Mouse (Mus musculus): ENCODE results near the gene Ginm1. TPM values are rescaled to one million over a fixed set of nuclear protein-coding genes. Genes with fewer than 3 reads are reported as not detected.
A peak's percentile ranks its signal among the peaks of the same experiment; 100 is the strongest.
"Not testable (repeated sequence)": the region's sequence is repeated elsewhere in the genome, so short reads cannot be mapped to it uniquely, and the experiment has no call there.

The Ginm1 gene
- polyA plus RNA-seq, 1 experiment from 2014 or later: 65.8 TPM

- H3K4me3 ChIP-seq (ENCODE audit: low read depth, low read length): no peak overlapping the region
- H3K9ac ChIP-seq (ENCODE audit: low read length): no peak overlapping the region
- 98% methylated on average over 2 of the region's 2 CpGs for whole genome bisulfite sequencing
- no peak overlapping the region for H3K27ac ChIP-seq (ENCODE audit: low read depth)
- DNase-seq (ENCODE audit: low spot score): no peak
- no peaks in the 10 kb centered on the region for H3K9me3 ChIP-seq (ENCODE audit: control insufficient read depth, low read length)
- ATAC-seq (replicated peaks; ENCODE audit: low FRiP score, low TSS enrichment, low read depth): no peak
- no peaks in the 10 kb centered on the region for H3K27me3 ChIP-seq (replicated peaks; ENCODE audit: control insufficient read depth, insufficient read depth, low read length)
- H3K36me3 ChIP-seq (ENCODE audit: control insufficient read depth, insufficient read depth, low read length): peaks cover 80% of the 10 kb centered on the region
- H3K4me1 ChIP-seq (replicated peaks; ENCODE audit: control insufficient read depth, insufficient read depth, low read length): no peaks in the 10 kb centered on the region
- no peak overlapping the region for H3K4me2 ChIP-seq (ENCODE audit: low read length)
Measured at GRCm38 (mm10) chr10:7757544-7757943, 35.1 kb downstream of the Ginm1 start.

- no peak overlapping the region for H3K27ac ChIP-seq (ENCODE audit: low read depth)
- H3K9me3 ChIP-seq (ENCODE audit: control insufficient read depth, low read length): no peaks in the 10 kb centered on the region
- ATAC-seq (replicated peaks; ENCODE audit: low FRiP score, low TSS enrichment, low read depth) (no peak), DNase-seq (ENCODE audit: low spot score) (no peak)
- H3K27me3 ChIP-seq (replicated peaks; ENCODE audit: control insufficient read depth, insufficient read depth, low read length): no peaks in the 10 kb centered on the region
- H3K9ac ChIP-seq (ENCODE audit: low read length): no peak overlapping the region
- no peaks in the 10 kb centered on the region for H3K4me1 ChIP-seq (replicated peaks; ENCODE audit: control insufficient read depth, insufficient read depth, low read length)
- H3K36me3 ChIP-seq (ENCODE audit: control insufficient read depth, insufficient read depth, low read length): peaks cover 69% of the 10 kb centered on the region
- H3K4me2 ChIP-seq (ENCODE audit: low read length): no peak overlapping the region
- no peak overlapping the region for H3K4me3 ChIP-seq (ENCODE audit: low read depth, low read length)
- WGBS: 87% methylated on average over 6 of the region's 6 CpGs
Measured at GRCm38 (mm10) chr10:7748752-7749151, 43.9 kb downstream of the Ginm1 start.

- not testable (repeated sequence) for H3K4me2 ChIP-seq (ENCODE audit: low read length); H3K9me3 ChIP-seq (ENCODE audit: control insufficient read depth, low read length); H3K27ac ChIP-seq (ENCODE audit: low read depth); ATAC-seq (replicated peaks; ENCODE audit: low FRiP score, low TSS enrichment, low read depth); H3K4me3 ChIP-seq (ENCODE audit: low read depth, low read length); H3K4me1 ChIP-seq (replicated peaks; ENCODE audit: control insufficient read depth, insufficient read depth, low read length); DNase-seq (ENCODE audit: low spot score); H3K9ac ChIP-seq (ENCODE audit: low read length); H3K27me3 ChIP-seq (replicated peaks; ENCODE audit: control insufficient read depth, insufficient read depth, low read length)
- H3K36me3 ChIP-seq (ENCODE audit: control insufficient read depth, insufficient read depth, low read length): peaks cover 70% of the 10 kb centered on the region
- WGBS: 97% methylated on average over 5 of the region's 6 CpGs
Measured at GRCm38 (mm10) chr10:7745528-7745927, 47.1 kb downstream of the Ginm1 start.

GRCm38 (mm10) chr10:7737914-7738313 lies 54.7 kb downstream of the Ginm1 start:
- Histone ChIP-seq H3K27me3 (replicated peaks; ENCODE audit: control insufficient read depth, insufficient read depth, low read length) (no peaks in the 10 kb centered on the region), H3K4me2 (ENCODE audit: low read length) (no peak overlapping the region), H3K27ac (ENCODE audit: low read depth) (no peak overlapping the region), H3K4me3 (ENCODE audit: low read depth, low read length) (no peak overlapping the region), H3K36me3 (ENCODE audit: control insufficient read depth, insufficient read depth, low read length) (peaks cover 24% of the 10 kb centered on the region), H3K4me1 (replicated peaks; ENCODE audit: control insufficient read depth, insufficient read depth, low read length) (no peaks in the 10 kb centered on the region), H3K9ac (ENCODE audit: low read length) (no peak overlapping the region), H3K9me3 (ENCODE audit: control insufficient read depth, low read length) (no peaks in the 10 kb centered on the region)
- WGBS: 65% methylated on average over 3 of the region's 3 CpGs
- no peak for DNase-seq (ENCODE audit: low spot score)
- no peak for ATAC-seq (replicated peaks; ENCODE audit: low FRiP score, low TSS enrichment, low read depth)

DNA sequence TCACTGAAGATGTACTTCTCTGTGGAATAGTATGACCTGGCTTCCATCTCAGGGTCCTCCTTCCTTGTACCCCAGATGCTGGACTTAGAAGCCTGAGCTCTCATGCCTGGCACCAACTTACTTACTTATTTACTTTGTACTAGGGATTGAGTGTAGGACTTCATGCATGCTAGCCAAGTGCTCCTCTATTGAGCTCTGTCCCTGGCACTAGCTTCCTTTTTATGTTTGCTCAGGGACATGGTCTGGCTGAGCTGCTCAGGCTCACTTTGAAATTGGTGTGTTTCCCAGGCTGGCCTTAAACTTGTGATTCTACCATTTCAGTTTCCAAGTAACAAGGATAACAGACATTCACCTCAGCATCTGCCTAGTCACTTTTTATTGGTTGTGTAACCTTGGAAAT lies 55.5 kb downstream of the Ginm1 start:
- ATAC-seq (replicated peaks; ENCODE audit: low FRiP score, low TSS enrichment, low read depth): no peak
- peaks cover 20% of the 10 kb centered on the region for H3K36me3 ChIP-seq (ENCODE audit: control insufficient read depth, insufficient read depth, low read length)
- no peak overlapping the region for H3K4me3 ChIP-seq (ENCODE audit: low read depth, low read length)

GRCm38 (mm10) chr10:7731582-7731981 lies 61.0 kb downstream of the Ginm1 start:
- no peaks in the 10 kb centered on the region; the same call in 1 of the 2 replicates for H3K4me1 ChIP-seq (replicated peaks; ENCODE audit: control insufficient read depth, insufficient read depth, low read length)
- no peaks in the 10 kb centered on the region for H3K27me3 ChIP-seq (replicated peaks; ENCODE audit: control insufficient read depth, insufficient read depth, low read length)
- H3K9me3 ChIP-seq (ENCODE audit: control insufficient read depth, low read length): no peaks in the 10 kb centered on the region
- no peak overlapping the region for H3K27ac ChIP-seq (ENCODE audit: low read depth)
- no peak overlapping the region for H3K4me2 ChIP-seq (ENCODE audit: low read length)
- ATAC-seq (replicated peaks; ENCODE audit: low FRiP score, low TSS enrichment, low read depth) (no peak), DNase-seq (ENCODE audit: low spot score) (no peak)
- no peaks in the 10 kb centered on the region; the same call in 1 of the 2 replicates for H3K36me3 ChIP-seq (ENCODE audit: control insufficient read depth, insufficient read depth, low read length)
- no peak overlapping the region for H3K9ac ChIP-seq (ENCODE audit: low read length)
- H3K4me3 ChIP-seq (ENCODE audit: low read depth, low read length): no peak overlapping the region

More for the DNA sequence above, 55.5 kb downstream of the Ginm1 start:
- Histone ChIP-seq H3K27ac (ENCODE audit: low read depth) (no peak overlapping the region), H3K9me3 (ENCODE audit: control insufficient read depth, low read length) (no peaks in the 10 kb centered on the region), H3K4me1 (replicated peaks; ENCODE audit: control insufficient read depth, insufficient read depth, low read length) (no peaks in the 10 kb centered on the region), H3K4me2 (ENCODE audit: low read length) (no peak overlapping the region), H3K27me3 (replicated peaks; ENCODE audit: control insufficient read depth, insufficient read depth, low read length) (no peaks in the 10 kb centered on the region), H3K9ac (ENCODE audit: low read length) (no peak overlapping the region)
- no peak for DNase-seq (ENCODE audit: low spot score)

GRCm38 (mm10) chr10:7727011-7727410 lies 65.6 kb downstream of the Ginm1 start:
- H3K27me3 ChIP-seq (replicated peaks; ENCODE audit: control insufficient read depth, insufficient read depth, low read length): no peaks in the 10 kb centered on the region
- no peaks in the 10 kb centered on the region; the same call in 1 of the 2 replicates for H3K36me3 ChIP-seq (ENCODE audit: control insufficient read depth, insufficient read depth, low read length)
- ATAC-seq (replicated peaks; ENCODE audit: low FRiP score, low TSS enrichment, low read depth) (no peak), DNase-seq (ENCODE audit: low spot score) (no peak)
- WGBS: 26% methylated on average over 3 of the region's 3 CpGs
- no peaks in the 10 kb centered on the region; the same call in 1 of the 2 replicates for H3K4me1 ChIP-seq (replicated peaks; ENCODE audit: control insufficient read depth, insufficient read depth, low read length)
- H3K4me3 ChIP-seq (ENCODE audit: low read depth, low read length): peak overlapping the region; percentile 92
- H3K9ac ChIP-seq (ENCODE audit: low read length): peak overlapping the region; percentile 37; the same call in 1 of the 2 replicates
- H3K4me2 ChIP-seq (ENCODE audit: low read length): peak overlapping the region; percentile 65
- no peak overlapping the region for H3K27ac ChIP-seq (ENCODE audit: low read depth)
- H3K9me3 ChIP-seq (ENCODE audit: control insufficient read depth, low read length): no peaks in the 10 kb centered on the region

DNA sequence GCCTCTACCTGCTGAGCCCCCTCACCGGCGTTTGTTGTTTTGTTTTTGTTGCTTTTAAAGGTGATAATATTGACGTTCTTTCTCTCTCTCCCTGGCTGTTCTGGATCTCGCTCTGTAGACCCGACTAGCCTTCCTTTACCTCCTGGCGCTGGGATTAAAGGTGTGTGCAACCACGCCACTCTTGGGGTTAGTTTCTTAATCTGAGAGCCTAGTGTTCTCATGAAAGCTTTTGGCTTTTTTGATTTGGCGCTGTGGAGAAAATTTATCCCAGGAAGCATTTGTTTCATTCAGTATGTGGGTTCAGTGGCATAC lies 66.2 kb downstream of the Ginm1 start:
- Histone ChIP-seq H3K4me1 (replicated peaks; ENCODE audit: control insufficient read depth, insufficient read depth, low read length) (no peaks in the 10 kb centered on the region; the same call in 1 of the 2 replicates), H3K27ac (ENCODE audit: low read depth) (peak overlapping the region; percentile 69; the same call in 1 of the 2 replicates), H3K4me2 (ENCODE audit: low read length) (peak overlapping the region; percentile 65), H3K9me3 (ENCODE audit: control insufficient read depth, low read length) (no peaks in the 10 kb centered on the region), H3K9ac (ENCODE audit: low read length) (peak overlapping the region; percentile 73), H3K27me3 (replicated peaks; ENCODE audit: control insufficient read depth, insufficient read depth, low read length) (no peaks in the 10 kb centered on the region), H3K4me3 (ENCODE audit: low read depth, low read length) (peak overlapping the region; percentile 92), H3K36me3 (ENCODE audit: control insufficient read depth, insufficient read depth, low read length) (no peaks in the 10 kb centered on the region; the same call in 1 of the 2 replicates)
- WGBS: under 1% methylated on average over 8 of the region's 8 CpGs
- no peak for ATAC-seq (replicated peaks; ENCODE audit: low FRiP score, low TSS enrichment, low read depth)
- DNase-seq (ENCODE audit: low spot score): peak; percentile 54

DNA sequence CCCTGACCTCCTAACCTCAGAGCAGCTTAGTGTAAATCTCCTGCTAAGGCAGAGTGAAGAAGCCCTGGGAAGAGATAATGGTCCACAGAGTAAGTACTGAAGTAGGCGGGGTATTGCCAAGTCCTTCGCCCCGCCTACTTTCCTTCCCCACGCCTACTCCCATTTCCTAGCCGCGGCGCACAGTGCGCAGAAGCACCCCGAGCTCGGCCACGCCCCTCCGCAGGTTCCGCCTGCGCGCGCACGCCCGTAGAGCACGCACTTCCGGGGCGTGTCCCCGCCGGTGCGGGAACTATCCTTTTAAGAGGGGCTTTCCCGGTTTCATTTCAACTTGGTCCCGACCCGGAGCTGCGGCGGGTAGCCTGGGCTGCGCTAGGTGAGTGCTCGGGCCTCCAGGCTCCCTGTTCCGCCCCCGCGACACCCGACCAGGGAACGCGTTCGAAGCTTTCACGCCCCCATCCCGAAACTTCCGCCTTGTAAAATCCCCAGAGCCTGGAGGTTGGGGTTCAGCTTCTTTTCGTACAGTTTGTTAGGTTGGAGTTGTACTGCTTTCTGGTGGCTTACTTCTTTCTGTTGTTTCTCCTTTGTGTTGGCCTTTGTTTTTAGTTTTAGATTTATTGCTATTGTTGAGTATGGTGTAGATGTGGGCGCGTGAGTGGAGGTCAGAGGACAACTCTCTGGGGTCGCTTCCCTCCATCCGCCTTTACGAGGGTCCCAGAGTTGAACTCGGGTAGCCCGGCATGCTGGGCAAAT lies 66.7 kb downstream of the Ginm1 start, which contains the start of gene Katna1:
TSS of gene Katna1 (plus strand) at position 250 of the 750 bp plus-strand sequence.
- Histone ChIP-seq H3K9ac (ENCODE audit: low read length) (peak within 1 kb of the TSS; percentile 73), H3K36me3 (ENCODE audit: control insufficient read depth, insufficient read depth, low read length) (no peaks in the 10 kb centered on the region; the same call in 1 of the 2 replicates), H3K27me3 (replicated peaks; ENCODE audit: control insufficient read depth, insufficient read depth, low read length) (no peaks in the 10 kb centered on the region), H3K4me1 (replicated peaks; ENCODE audit: control insufficient read depth, insufficient read depth, low read length) (no peaks in the 10 kb centered on the region; the same call in 1 of the 2 replicates), H3K4me3 (ENCODE audit: low read depth, low read length) (peak within 1 kb of the TSS; percentile 92), H3K9me3 (ENCODE audit: control insufficient read depth, low read length) (no peaks in the 10 kb centered on the region), H3K27ac (ENCODE audit: low read depth) (peak within 1 kb of the TSS; percentile 69), H3K4me2 (ENCODE audit: low read length) (peak within 1 kb of the TSS; percentile 65)
- peak; percentile 96 for DNase-seq (ENCODE audit: low spot score)
- ATAC-seq (replicated peaks; ENCODE audit: low FRiP score, low TSS enrichment, low read depth): peak; percentile 97
- WGBS: under 1% methylated on average over 49 of the region's 49 CpGs
